Mouse (Mus musculus): Measurements from ENCODE around the gene Fcgbp.
"Not testable (repeated sequence)": the region's sequence is repeated elsewhere in the genome, so short reads cannot be mapped to it uniquely, and the experiment has no call there.

Fcgbp gene

GRCm38 (mm10) chr7:28149841-28150240 lies 78.8 kb downstream of the Fcgbp start:
- no peak for DNase-seq (ENCODE audit: low read depth)

- no peak for DNase-seq (ENCODE audit: low read depth)
Observed at GRCm38 (mm10) chr7:28151584-28152221, 80.7 kb downstream of the Fcgbp start.

GRCm38 (mm10) chr7:28153595-28153994 lies 82.6 kb downstream of the Fcgbp start:
- not testable (repeated sequence) for DNase-seq (ENCODE audit: low read depth)

- no peak for DNase-seq (ENCODE audit: low read depth)
Observed at GRCm38 (mm10) chr7:28159292-28159691, 88.3 kb downstream of the Fcgbp start.

GRCm38 (mm10) chr7:28159893-28160292 lies 88.9 kb downstream of the Fcgbp start:
- no peak for DNase-seq (ENCODE audit: low read depth)

- DNase-seq (ENCODE audit: low read depth): no peak
Observed at GRCm38 (mm10) chr7:28161163-28161749, 90.2 kb downstream of the Fcgbp start.

- DNase-seq (ENCODE audit: low read depth): no peak
Observed at GRCm38 (mm10) chr7:28165406-28165805, 94.4 kb downstream of the Fcgbp start.

GRCm38 (mm10) chr7:28168320-28169115 lies 97.5 kb downstream of the Fcgbp start:
- DNase-seq (ENCODE audit: low read depth): peak; percentile 72

- DNase-seq (ENCODE audit: low read depth): peak; percentile 91
Observed at GRCm38 (mm10) chr7:28169489-28170422, 98.7 kb downstream of the Fcgbp start, which contains the start of gene Fbl. TSS of gene Fbl (plus strand) at chr7:28169710.

All from c-Kit-positive CD71-positive TER-119-negative erythroid progenitor cells, embryonic 14.5 days (primary cell).